Mouse (Mus musculus): ENCODE results near the gene Socs2.
A peak's percentile ranks its signal among the peaks of the same experiment; 100 is the strongest.

Gene Socs2

DNA sequence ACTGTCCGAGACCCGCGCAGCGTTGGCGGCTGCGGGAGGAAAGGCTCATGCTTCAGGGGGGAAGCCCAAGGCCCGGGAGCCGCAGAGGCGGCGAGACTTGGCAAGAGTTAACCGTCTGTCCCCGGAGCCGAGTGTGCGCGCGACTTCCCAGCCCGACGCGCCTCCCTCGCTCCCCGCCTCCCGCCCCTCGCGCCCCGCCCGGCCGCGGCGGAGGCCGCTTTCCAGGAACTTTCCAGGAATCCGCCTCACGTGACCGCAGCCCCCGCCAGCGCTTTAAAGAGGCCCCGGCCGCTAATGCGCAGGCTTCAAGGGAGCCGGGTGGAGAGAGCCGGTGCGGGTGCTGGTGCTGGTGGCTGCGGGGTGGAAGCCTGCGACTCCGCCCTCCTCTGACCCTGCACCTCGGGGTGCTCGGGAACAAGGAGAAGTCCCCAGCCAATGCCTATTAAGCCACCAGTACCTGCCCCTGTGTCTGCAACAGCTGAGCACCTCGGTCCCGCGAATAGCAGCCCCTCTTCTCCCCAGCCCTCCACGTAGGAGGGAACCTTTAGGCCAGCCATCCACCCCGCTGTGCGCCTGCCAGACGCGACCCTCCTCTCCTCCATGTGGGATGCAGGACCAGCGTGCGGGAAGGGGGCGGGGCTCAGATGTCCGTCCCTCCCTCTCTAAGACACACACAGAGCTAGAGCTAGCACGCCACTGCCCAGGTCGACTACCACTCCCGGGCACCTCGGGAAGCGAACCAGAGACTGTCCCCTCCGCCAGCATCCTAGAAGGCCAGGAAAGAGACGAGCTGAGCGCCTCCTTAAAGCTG is at the start of gene Socs2:
Socs2 (minus strand) TSS at position 496 of the 811 bp plus-strand sequence.
- peak; percentile 95 for DNase-seq (ENCODE audit: low spot score)

DNA sequence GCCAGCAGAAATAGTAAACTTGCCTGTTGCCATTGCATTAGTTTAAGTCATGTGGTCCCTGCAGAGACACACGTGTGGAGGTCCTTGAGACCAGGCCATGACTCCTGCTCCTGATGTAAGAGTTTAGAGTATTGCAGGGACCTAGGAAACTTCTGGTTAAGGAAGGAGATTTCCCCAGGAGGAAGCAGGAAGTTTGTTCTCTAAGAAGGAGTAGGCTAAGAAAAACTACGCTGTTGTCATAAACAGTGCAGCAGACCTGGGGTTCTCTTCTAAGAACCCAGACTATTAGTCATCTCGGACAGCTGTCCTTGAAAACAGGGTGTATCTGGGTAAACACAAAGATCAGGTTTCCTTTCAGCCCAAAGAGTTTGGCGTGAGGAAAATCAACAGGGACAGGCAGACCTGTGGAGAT is 48.5 kb upstream of the Socs2 start:
- DNase-seq (ENCODE audit: low spot score) = peak; percentile 16

DNA sequence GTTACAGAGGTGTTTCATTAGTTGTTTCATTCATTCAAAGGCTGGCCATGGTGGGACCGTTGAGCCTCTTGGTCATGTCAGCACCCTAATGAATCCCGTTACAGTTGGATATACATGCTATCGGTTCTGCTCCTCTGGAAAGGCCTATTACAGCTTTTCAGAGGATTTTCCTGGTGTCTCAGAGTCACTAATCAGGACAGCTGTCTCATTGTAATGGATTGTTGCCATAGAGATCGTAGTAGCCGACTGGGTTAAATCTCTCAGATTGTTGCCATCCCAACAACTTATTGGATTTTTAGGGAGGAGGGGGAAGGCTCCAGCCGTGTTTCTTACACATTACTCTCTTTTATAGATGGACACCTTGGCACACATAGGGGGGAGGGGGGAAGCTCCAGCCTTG is 47.5 kb upstream of the Socs2 start:
- DNase-seq (ENCODE audit: low spot score) = no peak

DNA sequence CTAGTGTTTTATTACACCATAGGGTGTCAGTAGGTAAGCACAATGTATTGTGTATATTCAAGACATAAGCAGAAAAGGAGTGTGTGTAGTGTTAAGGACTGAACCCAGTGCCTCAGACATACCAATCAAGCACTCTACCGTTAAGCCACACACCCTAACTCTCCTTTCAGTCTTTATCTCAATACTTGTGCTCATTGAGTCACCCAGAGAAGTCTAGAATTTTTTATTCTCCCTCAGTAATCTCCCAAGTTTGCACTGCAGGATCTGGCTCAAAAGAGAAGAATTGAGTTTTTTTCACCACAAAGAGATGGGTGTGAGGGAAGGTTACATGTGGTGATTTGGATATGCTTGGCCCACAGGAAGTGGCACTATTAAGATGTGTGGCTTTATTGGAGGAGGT is 45.3 kb upstream of the Socs2 start:
- no peak for DNase-seq (ENCODE audit: low spot score)

DNA sequence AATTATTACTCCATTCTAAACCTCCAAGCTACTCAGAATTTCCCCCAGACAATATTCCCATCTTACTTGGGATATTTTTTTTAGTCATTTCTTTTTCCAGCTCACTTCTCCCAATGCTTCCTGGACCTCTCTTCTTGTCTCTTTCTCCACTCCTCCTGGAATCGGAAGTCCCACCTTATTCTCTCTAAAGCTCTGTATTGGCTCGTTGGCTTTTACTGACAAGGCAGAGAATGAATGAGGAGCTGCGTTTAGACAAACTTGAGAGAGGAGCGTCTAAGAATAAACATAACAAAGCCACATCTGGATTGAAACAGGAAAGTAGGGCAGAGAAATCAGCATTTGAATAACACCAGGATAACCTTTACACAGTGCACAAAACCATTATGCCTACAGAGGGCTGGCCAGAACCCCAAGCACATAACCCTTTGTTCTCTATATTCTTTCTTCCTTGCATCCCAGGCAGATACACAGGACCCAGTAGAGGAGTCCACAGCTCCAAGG is 44.1 kb upstream of the Socs2 start:
- DNase-seq (ENCODE audit: low spot score) = no peak

DNA sequence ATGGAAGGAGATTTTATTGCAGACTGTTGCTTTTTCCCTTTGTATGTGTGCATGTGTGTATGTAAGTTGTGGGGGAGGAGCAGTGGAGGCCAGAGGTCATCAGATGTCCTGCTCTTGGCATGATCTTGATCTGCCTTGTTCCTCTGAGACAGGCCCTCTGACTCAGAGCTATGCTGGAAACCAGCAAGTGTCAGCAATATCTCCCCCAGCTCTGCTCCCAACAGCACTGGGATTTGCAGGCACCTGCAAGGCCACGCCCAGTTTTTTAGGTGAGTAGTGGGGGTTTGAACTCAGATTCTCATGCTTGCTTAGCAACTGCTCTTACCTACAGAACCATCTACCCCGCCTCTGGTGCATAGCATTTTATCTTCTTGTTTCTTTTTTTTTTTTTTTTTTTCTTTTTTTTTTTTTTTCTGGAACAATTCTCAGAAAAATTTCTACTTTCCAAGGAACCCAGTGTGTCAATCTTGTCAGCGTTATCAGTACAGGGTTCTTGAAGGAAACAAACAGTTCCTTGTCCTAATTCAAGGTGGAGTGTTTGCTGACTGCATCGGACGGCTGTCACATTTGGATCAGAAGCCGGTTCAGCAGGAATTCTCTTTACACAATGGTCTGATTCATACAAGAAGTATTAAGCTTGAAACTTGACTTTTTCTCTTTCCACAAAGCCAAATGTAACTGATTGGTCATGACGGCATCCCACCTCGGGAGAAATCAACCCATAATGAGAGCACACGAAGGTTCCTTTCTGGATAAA is 41.2 kb upstream of the Socs2 start:
- DNase-seq (ENCODE audit: low spot score) = no peak

DNA sequence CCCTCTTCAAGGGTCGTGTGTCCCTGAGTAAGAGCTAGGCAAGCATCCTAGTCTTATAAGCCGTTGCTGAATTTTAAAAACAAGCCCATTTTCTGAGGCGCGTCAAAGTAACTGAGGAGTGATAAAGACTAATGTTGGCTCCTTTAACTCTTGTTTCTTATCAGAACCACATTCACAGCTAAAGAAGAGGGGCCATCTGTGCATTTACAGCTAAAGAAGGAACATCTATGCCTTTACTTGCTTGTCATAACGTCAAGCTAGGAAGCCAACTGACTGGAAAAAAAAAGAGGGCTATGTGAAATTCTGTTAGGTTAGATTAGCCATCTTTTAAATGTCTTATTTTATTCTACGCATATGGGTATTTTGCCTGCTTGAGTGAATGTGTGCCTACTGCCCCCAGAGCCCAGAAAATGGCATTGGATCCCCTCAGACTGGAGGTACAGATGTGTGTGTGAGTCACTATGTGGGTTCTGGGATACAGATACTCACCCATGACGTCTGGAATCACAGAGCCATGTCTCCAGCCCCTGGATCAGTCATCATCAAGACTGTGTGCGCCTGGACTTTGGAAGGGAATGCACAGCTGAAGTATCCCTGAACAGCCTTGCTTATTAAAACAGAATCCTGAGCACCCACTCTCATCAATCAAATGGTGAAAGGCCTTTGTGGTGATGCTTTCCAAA is 40.5 kb upstream of the Socs2 start:
- no peak for DNase-seq (ENCODE audit: low spot score)

DNA sequence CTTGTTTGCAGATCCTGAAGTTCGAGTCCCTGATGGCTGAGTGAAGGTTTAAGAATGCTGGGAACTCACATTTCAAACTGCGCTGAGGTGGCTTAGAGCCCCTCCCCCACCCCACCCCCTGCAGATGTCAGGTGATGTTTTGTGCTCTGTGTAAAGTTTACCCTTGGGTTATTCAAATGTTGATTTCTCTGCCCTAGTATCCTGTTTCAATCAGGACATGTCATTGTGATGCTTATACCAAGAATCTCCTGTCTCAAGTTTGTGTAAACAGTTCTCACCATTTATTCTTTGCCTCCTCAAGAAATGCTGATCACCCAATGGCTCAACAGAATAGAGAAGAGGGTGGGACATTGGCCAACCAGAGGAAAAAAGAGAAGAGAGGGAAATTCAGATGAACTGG is 39.1 kb upstream of the Socs2 start:
- no peak for DNase-seq (ENCODE audit: low spot score)

DNA sequence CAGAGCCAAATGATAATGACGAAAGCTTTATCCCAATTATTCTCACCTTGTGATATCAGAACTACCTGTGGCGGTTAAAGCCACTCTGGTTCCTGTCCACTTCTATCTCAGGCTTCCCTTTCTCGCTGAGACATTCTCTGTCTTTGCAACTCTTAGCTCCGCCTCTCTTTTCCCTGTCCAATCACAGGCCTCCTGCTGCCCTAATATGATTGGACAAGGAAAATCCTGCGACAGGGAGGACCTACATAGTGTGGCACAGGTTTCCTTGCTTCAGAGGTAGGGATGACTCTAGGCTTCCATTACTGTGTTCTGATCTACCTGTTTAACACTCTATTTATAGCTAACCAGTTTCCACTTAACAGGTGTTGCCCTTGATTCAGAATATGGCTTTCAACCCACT is 36.3 kb upstream of the Socs2 start:
- no peak for DNase-seq (ENCODE audit: low spot score)

DNA sequence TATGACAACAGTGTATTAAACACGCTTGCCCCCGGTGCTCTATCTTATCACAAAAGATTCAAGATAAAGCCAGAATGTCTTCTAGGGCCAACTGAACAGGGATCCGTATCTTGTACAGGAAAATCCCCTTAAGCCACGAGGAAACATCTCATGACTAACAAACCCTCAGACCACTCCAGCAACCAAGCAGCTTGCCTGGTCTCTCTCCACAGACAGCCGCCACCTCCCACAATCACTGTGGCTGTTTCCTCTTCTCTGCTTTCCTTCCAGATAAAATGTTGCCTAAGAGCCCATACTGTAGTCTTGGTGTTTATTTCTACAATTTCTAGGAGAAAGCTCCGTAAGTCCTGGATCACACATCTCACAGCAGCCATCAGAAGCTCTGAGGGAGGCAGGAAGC is 32.1 kb upstream of the Socs2 start:
- no peak for DNase-seq (ENCODE audit: low spot score)

DNA sequence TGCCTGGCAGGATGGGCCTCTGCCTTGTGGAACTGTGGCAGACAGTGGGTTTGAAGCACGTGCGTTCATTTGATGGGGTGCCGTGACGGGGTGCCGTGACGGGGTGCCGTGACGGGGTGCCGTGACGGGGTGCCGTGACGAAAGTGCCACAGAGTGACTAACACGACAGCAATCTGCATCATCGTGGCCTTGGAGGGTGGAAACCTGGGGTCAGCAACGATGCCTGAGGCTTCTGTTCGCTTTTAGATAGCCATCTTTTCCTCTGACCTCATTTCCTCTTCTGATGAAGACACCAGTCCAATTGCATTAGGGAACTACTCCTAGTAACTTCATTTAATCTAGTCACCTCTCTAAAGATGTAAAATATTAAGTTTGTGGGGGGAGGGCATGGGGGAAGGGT is 31.0 kb upstream of the Socs2 start:
- DNase-seq (ENCODE audit: low spot score) = no peak

DNA sequence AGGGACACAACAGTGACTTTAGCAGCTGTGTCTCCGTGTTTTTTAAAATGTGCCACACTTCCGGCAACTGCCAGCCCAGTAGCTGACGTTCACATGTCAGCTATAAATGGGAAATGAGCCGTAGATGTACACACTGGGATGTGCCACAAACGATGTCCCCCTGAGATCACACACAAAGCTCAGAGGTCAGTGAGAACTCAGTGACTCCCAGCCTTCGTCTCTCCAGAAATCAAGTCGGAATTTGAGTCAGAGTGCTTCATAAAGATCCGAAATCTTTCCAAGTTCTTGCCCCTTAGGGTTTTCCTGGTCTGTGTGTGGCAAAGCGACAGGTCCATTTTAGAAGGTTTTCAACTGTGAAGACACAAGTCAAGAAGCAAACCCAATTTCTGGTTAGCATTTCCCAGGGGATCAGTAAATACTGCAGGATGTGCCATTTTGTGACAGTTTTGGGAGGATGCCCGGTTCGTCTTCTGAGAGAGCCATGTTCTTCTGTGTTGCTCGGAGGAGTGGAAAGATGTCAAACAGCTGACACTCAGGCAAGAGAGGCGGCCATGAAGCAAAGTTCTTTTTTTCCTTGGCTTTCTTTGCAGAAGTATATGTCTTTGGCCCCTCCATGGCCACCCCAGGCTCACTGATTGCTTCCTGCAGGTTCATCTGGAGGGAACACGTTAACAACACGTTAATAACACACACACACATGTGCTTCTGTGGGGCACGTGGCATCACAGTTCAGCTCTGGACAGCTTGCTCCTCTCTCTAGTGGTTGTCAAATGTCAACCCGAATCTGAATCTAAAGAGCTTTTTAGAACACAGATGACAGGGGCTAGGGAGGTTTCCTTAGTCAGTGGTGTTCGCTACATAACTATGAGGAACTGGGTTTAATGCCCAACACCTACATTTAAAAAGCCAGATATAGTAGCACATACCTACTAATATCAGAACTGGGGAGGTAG is 28.4 kb upstream of the Socs2 start:
- no peak for DNase-seq (ENCODE audit: low spot score)

DNA sequence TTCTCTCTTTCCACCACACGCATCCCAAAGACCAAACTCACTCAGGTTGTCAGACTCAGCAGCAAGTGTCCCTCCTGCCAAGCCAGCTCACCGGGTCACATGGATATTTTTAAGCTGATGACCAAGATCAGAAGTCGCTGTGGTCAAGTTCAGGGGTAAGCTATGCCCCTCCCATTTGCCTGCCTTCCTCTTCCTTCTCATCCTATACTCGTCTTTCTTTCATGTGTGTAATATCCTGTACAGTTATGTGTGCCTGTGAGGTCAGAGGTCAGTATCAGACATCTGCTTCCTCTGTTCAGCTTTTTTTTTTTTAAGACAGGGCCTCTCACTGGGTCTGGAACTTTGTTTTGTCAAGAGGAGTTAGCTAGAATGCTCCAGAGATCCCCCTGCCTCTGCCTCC is 25.4 kb upstream of the Socs2 start:
- DNase-seq (ENCODE audit: low spot score) = no peak

DNA sequence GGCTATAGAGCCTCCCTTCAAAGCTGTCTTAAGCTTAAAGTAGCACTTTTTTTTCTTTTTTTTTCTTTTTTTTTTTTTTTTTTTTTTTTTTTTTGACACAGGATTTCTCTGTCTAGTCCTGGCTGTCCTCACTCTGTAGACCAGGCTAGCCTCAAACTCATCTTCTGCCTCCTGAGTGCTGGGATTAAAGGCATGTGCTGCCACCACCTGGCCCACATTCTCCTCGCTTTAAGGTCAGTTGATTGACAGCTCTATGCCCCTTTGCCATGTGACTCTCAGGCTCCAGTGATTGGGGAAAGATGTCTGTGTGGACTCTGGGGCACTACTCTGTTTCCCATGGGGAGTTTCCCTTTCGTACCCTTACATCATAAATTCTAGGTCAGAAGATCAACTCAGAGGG is 23.6 kb upstream of the Socs2 start:
- DNase-seq (ENCODE audit: low spot score) = no peak

DNA sequence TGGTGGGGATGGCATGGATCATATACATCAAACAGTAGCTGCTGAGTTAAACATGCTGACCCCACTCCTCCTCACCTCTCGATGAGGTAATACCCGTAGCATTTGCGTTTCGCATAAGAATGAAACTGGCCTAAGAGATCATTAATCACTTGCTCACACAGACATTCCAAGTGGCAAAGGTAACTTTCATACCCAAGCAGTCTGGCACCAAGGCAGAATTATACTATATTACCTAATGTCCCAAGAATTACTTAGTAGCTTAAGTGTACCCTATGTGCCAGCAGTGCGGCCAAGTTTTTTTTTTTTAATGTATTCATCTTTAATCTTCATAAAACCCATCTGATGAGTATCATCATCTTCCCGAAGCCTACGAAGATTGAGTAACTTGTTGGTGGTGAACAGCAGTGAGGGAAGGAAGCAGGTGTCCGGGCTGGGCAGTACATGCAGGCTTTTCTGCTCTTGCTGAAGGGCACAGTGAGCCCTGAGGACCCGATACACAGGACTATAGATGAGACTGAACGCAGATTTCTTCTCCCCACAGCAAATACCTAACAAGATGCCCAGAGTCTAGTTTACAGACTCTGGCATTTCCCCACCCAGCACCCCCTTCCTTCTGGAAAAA is 22.8 kb upstream of the Socs2 start:
- no peak for DNase-seq (ENCODE audit: low spot score)

DNA sequence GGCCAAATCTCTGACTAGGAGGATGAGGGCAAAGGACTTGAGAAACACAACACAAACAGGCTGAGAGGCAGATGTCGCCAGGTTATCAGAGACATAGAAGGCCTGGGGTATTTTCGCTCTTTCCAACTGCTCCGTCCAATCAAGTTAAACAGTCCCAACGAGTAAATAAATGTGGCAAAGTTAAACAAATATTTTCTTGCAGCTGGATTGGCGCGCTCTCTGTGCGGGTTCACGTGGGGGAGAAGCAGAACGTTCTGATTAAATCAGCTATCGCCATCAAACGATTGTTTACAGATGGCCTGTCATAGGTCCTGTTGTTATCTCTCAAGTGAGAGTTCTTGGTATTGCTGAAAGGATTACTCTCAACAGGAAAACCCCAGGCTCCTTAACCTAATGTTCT is 22.0 kb upstream of the Socs2 start:
- no peak for DNase-seq (ENCODE audit: low spot score)

DNA sequence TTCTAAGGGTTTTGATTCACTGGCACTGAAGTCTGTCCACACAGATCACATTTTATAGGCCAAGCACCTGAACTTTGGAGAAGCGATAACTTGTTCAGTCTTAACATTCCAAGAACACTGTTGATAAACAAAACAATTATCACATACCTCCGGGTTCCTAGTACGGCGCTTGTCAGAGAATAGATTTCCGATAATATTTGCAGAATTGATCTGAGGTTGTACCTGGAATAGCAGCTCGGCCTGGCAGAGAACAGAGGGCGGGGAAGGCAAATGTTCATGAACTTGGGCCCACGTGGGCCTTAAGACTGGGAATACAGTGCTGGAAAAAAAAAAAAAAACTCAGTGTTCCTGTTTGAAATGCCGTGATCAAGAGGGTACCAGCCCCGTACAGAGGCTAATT is 13.3 kb upstream of the Socs2 start:
- DNase-seq (ENCODE audit: low spot score) = no peak

DNA sequence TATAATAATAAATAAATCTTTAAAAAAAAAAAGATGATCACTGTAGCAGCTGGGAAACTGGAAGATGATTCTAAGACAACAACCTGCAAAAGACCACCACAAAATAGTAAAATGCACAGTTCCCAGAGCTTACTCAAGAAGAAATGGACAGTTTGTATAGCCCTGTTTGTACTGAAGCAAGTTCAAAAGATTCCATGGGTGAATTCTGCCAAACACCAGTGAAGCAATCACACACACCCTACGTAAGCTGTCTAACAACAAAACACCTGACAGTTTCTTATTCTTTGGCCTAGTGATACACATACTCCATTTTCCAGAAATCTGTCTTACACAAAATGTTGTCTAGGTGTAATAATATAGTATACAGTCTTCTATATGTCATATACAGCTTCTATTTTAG is 12.1 kb upstream of the Socs2 start:
- no peak for DNase-seq (ENCODE audit: low spot score)

DNA sequence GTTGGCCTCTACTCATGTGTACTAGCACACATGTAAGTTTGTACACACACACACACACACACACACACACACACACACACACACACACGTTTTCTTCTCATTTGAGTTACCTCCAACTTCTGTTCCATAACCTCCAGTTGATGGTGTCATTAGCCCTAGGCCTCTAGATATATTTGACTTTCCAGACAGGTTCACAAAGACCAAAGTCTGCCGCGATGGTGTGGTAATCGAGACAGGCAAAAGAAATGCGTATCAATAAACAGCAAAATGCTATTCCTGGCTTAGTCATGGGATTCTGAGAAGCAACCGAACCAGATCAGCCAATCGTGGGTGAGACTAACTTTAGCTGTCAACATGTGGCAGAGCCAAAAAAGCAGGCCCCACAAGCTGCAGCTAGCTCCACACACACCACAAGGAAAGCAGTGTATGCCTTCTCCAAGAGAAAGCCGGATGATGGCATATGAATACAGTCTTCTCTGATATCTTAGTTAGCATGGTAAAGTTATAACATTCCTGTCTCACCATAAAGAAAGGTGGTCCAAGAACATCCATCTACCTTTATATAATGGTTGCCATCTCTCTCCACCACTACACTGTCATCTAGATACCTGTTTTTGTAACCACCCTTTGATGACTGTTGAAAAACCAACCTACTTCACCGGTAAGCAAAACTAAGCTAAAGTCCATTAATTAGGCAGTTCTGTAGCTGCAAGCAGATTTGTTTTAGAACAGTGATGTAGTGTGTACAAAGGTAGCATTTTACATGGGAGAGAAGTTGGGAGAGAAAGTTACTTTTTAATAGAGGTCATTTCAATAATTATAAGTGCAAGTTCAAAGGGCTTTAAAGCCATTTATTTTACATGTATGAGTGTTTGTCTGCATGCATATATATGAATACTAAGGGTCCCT is 9.5 kb upstream of the Socs2 start:
- no peak for DNase-seq (ENCODE audit: low spot score)

DNA sequence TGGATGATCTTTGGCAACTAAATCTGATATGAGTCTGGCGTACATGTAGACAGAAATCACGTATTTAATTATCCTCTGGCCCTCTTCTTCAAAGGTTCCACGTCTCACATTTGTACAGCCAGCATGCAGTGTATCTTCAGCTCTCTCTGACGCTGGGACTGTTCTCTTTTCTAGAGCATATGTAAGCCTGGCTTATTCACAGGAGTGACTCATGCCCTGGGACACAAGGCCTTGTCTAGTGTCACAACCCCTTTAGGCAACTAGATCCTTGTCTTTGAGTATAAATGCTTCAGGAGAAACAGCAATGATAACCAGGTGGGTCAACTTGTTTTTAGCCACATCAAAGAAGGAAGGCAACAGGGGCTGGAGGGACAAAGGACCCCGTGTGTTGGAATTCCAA is 5.7 kb upstream of the Socs2 start:
- no peak for DNase-seq (ENCODE audit: low spot score)

Measured in ovary, adult 18-20 months (tissue).